Mouse (Mus musculus): ENCODE measurements at regions not wholly inside any gene's neighbourhood (a gene's known extent, or its start where the extent isn't known, plus 50 kb on each side); places are given as distances from the start of the nearest gene placed in this dataset.

DNA sequence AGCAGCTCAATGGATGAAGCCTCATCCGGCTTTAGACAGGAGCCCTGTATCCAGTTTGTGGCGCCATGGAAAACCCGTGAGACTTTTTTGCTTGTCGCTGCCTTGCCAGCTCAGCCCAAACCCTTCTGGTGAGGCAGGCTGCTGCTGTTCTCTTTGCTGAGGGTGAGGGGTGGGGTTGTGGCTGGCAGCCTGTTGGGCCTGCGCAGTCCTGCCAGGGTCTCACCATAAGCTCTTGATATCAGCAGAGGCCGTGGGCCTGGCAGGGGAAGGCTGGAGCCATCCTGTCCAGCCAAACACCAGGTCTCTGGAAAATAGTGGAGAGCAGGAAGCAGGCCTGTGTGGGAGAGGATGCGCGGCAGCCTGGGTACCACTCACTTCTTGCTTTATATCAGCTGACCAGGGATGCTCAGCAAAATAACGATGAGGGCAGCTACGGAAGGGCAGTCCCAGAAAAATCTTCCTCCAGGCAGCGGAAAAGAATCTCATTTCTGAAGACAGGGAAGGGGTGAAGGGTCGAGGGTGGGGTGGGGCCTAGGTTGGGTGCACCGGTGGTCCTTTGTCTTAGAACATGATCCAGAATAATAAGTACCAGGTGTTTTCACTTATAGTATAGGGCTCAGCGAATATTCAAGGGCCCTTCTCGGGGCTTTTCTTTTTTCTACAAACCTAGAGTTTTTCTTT, 73.4 kb upstream of the Medag start:
- DNase-seq (ENCODE audit: low spot score in 2 of 2): peak; percentile 46 to 52

DNA sequence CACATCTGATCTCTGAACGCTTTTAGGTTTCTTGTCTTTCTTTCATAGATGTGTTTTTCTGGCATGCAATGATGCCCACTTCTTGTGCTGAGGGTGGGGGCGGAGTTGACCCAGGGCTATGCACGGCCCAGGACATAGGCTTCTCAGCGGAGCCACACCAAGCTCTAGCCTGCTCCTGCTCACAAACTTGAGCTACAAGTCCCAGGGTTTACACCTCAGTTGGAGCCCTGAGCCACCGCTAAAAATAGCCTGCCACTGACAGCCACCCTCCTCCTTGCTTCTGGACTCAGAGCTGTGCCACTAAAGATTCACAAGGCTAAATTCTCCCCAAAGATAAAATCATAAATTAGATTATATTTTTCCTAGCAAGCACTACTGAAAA, 72.9 kb upstream of the Medag start:
- DNase-seq (ENCODE audit: low spot score in 2 of 2): no peak

DNA sequence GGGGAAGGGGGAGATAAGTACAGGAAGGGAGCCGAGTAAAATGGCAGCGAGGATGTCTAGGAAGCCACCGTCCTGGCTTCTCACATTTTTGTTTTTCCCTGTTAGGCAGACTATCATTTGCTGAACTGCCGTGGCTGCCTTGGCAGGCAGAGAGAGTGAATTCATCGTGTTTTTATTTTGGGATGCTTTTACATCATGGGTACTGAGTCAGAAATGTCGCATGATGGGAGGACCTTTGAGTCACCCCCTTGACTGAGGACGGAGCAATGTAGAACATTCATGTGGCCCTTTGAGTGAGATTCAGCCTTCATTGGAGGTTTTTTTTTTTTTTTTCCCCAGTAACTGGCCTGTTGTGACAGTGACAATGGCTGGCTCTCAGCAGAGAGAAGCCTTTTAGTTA, 71.2 kb upstream of the Medag start:
- no peak for DNase-seq (ENCODE audit: low spot score in 2 of 2)

DNA sequence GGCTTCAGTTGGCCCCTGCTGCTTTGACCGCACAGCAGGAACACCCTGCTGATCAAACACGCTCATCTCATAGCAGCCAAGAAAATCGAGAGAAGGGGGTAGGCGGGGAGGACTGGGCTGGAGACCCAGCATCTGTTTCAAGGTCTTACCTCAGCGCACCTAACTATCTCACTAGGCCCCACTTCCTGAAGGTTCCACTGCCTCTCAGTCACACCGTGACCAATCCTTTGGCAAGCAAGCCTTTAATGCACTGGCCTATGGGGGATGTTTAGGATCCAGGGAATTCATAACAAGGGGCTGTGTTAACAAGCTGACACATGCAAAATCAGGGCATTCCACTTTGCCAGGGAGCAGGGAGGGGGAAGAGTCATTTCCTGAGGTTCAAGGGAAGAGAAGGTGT, 70.1 kb upstream of the Medag start:
- DNase-seq (ENCODE audit: low spot score in 2 of 2): no peak

DNA sequence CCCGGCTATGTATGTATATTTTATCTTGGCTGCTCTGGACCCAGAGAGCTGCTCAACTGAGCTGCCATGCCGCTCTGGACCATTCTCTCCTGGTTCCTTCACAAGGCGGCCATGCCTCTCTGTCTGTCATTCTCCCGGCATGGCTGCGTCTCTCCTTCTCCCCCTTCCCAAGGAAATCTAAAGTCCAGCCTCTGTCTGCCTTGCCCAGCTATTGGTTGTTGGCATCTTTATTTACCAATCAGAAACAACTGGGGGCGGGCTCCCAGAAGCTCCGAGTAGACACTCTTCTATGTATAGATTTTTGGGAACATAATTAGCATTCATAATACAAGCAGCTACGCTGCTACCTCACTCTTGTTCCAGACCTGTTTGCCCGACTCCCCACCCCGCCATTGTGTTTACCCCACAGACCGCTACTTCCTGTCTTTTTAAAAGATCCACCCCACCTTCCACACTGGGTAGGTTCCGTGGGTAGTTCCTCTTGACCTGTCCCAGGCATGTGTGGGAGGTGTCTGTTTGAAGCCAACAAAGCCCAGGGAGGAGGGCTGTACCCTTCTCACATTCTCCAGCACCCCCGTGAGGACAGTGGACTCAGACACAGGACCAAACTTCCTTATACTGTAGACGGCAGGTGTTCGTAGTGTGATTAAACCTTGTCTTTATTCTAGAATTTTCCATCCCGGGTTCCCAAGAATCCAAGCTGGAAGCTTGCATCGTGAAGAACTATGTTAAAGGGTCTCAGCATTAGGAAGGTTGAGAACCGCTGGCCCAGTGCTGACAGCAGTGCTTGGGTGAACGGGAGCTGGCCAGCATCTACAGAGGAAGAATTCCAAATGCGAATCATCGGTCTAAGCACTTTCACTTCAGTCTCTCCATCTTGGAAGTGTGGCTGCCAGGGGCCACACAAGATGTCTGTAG, 67.7 kb upstream of the Medag start:
- no peak for DNase-seq (ENCODE audit: low spot score in 2 of 2)

DNA sequence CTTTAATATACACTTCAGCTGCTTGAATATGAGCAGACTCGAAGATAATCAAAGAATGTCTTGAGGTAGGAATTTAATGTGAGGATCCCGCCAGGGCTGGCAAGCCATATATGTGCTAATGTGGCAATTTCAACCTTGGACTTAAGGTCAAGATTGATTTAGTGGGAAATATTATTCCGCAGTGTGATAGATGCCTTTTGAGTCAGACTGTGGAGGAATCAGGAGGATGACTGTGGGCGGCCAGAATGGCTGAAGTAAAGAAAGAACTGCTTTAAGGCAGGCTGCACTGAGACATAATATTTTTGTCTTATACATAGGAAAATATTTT, 67.1 kb upstream of the Medag start:
- no peak for DNase-seq (ENCODE audit: low spot score in 2 of 2)

DNA sequence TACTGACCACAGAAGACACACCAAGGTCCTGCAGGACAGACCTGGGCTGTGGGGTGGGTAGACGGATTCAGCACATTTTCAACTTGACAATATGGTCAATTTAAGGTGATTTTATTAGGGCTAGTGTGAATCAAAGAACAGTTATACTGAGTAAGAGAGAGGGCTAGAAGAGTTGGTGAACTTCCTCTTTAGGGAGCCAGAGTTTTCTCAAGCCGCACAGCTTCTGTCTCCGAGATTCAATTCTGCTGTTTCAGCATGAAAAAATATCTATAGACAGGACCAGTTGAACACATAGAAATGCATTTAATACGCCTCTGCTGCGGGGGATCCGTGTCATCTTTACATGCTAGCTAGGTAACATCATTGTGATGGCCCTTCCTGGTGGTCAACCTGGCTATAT, 66.4 kb upstream of the Medag start:
- no peak for DNase-seq (ENCODE audit: low spot score in 2 of 2)

DNA sequence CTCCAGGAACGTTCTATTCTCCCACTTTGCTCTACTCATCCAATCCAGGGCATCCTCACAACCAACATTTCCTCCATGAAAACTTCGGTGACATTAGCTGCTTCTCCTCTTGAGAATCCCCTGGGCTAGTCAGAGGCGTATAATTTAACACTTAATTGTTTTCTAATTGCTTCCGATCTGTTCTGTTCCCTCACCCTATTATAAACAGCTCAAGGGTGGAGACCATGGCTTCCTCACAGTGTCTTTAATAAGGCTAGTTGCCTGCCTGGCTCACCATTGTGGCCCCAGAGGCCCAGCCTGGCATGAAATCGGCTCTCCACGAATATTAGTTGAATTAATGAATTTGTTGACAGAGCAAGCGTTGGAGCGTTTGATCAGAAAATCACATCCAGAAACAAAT, 61.9 kb upstream of the Medag start:
- no peak for DNase-seq (ENCODE audit: low spot score in 2 of 2)

DNA sequence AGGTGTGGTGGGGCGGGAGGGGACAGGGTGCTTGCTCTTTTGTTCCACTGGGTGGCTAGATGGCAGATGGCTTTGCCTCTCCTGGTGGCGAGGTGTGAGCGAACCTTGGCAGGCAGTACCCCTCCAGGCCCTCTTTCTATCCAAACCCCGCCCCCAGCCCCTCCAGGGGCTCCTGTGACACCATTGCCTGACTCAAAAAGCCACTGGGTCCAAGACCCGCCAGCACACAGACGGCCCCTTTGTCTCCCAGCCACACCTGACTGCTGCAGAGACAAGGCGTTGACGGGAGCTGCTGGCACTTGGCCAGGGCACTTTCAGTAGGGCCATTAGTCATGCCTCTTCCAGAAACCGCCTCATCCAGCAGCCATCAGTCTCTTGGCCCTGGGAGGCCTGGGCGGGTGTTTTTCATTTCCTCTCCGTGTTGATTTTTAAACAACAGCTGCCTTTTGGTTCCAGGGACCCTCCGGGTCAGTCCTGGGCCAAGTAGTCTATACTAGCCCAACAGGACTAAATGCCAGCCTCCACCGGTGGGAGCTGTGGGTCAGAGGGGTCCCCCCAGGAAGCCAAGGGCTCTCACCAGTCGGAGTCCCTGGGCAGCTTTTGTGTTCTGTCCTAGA, 58.4 kb upstream of the Medag start:
- no peak for DNase-seq (ENCODE audit: low spot score in 2 of 2)

DNA sequence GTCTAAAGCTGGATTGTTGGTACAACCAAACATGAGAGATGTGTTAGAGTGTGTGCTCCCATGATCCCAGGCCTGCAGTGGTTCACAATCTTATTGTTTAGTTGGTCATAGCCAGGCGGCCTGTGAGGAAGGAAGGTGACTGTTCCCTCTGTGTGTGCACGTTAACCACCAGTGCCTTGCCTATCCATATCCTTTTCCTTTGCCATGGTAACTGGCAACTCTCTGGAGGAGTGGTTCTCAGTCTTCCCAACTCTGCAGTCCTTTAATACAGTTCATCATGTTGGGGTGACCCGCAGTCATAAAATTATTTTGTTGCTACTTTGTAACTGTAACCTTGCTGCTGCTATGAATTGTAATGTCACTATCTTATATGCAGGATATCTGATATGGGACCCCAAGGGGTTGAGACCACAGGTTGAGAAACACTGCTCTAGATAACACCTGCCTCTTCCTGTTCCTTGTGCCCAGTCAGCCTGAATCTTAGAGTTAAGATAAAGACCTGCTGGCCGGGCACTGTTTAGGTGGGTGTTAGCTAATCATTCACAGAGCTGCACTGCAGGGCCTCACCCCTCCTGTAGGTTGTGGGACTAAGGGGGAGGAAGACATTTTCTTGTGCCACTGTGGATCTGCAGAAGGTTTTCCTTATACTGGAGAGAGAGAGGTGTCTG, 57.0 kb upstream of the Medag start:
- DNase-seq (ENCODE audit: low spot score in 2 of 2): no peak

DNA sequence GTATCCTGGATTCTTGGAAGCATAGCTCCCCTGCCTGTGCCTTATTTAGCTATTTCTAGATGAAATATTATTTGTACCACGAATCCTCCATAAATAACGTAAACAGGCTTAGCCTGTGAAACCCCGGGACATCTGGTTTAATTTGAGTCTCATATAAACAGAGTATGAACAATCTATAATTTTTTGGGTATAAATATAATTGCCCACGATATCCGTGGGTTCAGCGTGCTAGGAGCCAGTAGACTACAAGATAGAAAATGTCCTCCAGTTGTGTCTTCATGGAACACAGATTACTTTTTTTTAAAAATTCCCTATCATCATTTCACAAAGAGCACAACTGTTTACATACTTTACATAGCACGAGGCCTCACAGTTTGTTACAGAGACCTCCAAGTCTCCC, 56.4 kb upstream of the Medag start:
- no peak for DNase-seq (ENCODE audit: low spot score in 2 of 2)

DNA sequence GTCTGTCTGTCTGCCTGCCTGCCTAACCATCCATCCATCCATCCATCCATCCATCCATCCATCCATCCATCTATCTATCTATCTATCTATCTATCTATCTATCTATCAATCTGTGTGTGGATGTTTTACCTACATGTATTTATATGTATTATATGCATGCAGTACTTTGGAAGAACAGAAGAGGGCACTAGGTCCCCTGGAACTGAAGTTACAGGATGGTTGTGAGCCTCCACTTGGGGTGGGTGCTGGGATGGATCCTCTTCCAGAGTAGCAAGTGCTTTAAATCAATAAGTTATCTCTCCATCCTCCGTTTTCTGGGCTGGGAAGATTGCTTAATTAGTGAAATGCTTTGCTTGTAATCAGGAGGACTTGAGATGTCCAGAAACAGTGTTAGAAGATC, 54.6 kb upstream of the Medag start:
- DNase-seq (ENCODE audit: low spot score in 2 of 2): no peak

All from right cerebral cortex, adult 2 months (tissue).